Mouse (Mus musculus): ENCODE measurements around the gene Sart3. TPM values are rescaled to one million over a fixed set of nuclear protein-coding genes. Genes with fewer than 3 reads are reported as not detected.

Sart3 gene
- total and polyA plus RNA-seq, 2 experiments from 2014 or later = 28.5 to 54.0 TPM

DNA sequence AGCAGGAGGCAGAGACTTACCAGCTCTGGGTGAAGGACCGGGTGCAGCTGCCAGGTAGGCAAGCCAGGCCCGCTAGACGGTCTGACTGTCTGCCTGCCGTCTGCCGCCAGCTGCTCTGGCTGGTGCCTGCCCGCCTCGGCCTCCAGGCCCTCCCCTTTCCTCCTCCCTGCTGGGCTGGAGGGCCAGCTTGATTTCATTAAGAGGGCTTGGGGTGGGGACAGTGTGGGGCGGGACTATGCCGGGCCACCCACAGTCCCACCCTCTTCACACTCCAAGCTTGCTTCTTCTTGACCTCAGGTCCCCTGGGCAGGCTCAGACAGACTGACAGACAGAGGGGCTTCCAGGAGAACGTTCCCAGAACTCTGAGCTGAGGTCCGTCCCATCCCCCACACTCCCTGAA is 28.0 kb upstream of the Sart3 start, which contains the start of gene Tmem119:
TSS of gene Tmem119 (minus strand) at position 237 of the 400 bp plus-strand sequence.
- Histone ChIP-seq H3K27me3 (ENCODE audit: insufficient read depth, low read length) (no peaks in the 10 kb centered on the region), H3K4me1 (ENCODE audit: insufficient read depth) (no peaks in the 10 kb centered on the region), H3K36me3 (ENCODE audit: insufficient read depth) (no peaks in the 10 kb centered on the region), H3K9me3 (ENCODE audit: low read length) (no peaks in the 10 kb centered on the region), H3K4me2 (ENCODE audit: low read depth) (no peak within 1 kb of the TSS), H3K4me3 (ENCODE audit: low read depth, low read length) (no peak within 1 kb of the TSS), H3K27ac (ENCODE audit: low read depth, low read length) (no peak within 1 kb of the TSS), H3K9ac (no peak within 1 kb of the TSS)
- DNase-seq = no peak
- 1% methylated on average over 11 of the region's 11 CpGs for WGBS
- no peak for TF ChIP-seq CTCF (IDR thresholded peaks at IDR 0.05; ENCODE audit: low read depth)
- ATAC-seq = peak; percentile 81

DNA sequence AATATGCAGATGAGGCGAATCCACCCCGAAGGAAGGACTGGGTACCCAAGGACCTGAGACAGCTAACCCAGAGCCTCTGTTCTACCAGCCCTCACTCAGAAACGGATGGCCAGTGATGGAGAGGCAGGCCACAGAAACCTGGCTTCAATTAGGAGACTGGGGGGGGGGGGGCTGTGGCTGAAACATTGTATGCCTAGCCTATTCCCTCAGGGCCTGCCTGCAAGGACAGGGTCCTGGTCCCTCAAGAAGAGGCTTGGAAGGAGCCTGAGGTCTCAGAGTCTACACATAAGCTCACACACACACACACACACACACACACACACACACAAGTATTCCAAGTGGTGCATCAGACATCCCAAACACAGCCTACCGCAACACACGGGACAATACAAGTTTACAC is 27.4 kb upstream of the Sart3 start:
- Histone ChIP-seq H3K9ac (no peak overlapping the region), H3K36me3 (ENCODE audit: insufficient read depth) (no peaks in the 10 kb centered on the region), H3K9me3 (ENCODE audit: low read length) (no peaks in the 10 kb centered on the region), H3K27ac (ENCODE audit: low read depth, low read length) (no peak overlapping the region), H3K27me3 (ENCODE audit: insufficient read depth, low read length) (no peaks in the 10 kb centered on the region), H3K4me3 (ENCODE audit: low read depth, low read length) (no peak overlapping the region), H3K4me1 (ENCODE audit: insufficient read depth) (no peaks in the 10 kb centered on the region), H3K4me2 (ENCODE audit: low read depth) (no peak overlapping the region)
- no peak for TF ChIP-seq CTCF (IDR thresholded peaks at IDR 0.05; ENCODE audit: low read depth)
- no peak for DNase-seq
- no peak for ATAC-seq
- WGBS = 42% methylated on average over 5 of the region's 5 CpGs

DNA sequence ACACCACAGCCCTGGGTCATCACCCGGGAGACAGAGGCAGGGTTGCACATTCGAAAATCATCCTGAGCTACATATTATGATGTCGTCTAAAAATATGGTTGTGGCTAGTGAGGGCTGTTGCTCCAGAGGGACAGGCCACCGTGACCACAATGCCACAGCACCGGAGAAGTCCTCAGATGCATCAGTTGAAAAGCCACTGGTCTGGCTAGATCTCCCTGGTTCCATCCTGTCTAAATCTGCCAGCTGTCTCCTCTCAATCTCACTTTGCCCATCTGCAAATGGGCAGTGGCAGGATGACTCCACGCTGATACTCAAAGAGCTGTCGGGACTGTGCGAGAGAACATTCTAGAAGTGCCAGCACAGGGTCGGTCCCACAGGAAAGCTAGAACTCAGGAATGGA is 26.2 kb upstream of the Sart3 start:
- DNase-seq = no peak

DNA sequence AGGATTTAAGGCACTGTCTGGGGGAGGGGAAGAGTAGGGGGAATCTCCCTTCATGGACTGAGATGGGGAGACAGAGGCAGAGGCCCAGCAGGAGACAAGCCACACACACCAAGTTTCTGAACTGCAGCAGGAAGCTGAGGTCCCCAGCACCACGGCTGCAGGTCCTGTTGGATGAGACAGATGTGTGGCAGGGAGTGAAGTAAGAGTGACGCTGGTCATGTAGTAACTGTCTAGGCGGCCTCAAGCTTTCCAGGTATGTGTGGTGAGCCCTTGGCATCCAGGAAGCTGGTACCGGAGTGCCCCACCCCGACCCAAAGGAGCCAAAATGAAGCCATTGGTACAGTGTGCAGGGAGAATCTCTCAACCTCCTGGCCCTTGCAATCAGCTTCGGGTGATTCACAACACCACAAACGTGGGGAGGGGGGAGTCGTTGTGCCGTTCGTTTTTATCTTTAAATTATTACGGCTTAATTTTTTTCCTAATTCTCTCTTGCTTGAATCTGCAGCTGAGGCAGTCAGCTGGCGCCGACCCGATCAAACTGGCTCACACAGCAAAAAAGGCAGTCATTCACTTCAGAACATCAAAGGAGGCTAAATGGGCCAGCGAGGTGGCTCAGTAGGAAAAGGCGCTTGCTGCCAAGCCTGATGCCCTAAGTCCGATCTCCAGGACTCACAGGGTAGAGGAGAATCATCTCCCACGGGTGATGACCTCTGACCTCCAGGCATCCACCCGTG is 25.0 kb upstream of the Sart3 start:
- no peaks in the 10 kb centered on the region for H3K36me3 ChIP-seq (ENCODE audit: insufficient read depth)
- H3K9me3 ChIP-seq (ENCODE audit: low read length) = no peaks in the 10 kb centered on the region
- no peak for ATAC-seq
- no peak for DNase-seq
- 15% methylated on average over 19 of the region's 19 CpGs for WGBS
- H3K27me3 ChIP-seq (ENCODE audit: insufficient read depth, low read length) = no peaks in the 10 kb centered on the region
- no peak overlapping the region for H3K4me2 ChIP-seq (ENCODE audit: low read depth)
- no peak overlapping the region for H3K4me3 ChIP-seq (ENCODE audit: low read depth, low read length)
- no peak overlapping the region for H3K9ac ChIP-seq
- no peak overlapping the region for H3K27ac ChIP-seq (ENCODE audit: low read depth, low read length)
- no peak for TF ChIP-seq CTCF (IDR thresholded peaks at IDR 0.05; ENCODE audit: low read depth)
- no peaks in the 10 kb centered on the region for H3K4me1 ChIP-seq (ENCODE audit: insufficient read depth)

More for the DNA sequence above, 26.2 kb upstream of the Sart3 start:
- H3K27me3 ChIP-seq (ENCODE audit: insufficient read depth, low read length) = no peaks in the 10 kb centered on the region
- no peak overlapping the region for H3K4me3 ChIP-seq (ENCODE audit: low read depth, low read length)
- no peak overlapping the region for H3K27ac ChIP-seq (ENCODE audit: low read depth, low read length)
- H3K9me3 ChIP-seq (ENCODE audit: low read length) = no peaks in the 10 kb centered on the region
- no peaks in the 10 kb centered on the region for H3K36me3 ChIP-seq (ENCODE audit: insufficient read depth)
- no peak for TF ChIP-seq CTCF (IDR thresholded peaks at IDR 0.05; ENCODE audit: low read depth)
- 90% methylated on average over 9 of the region's 9 CpGs for WGBS
- H3K4me2 ChIP-seq (ENCODE audit: low read depth) = no peak overlapping the region
- H3K9ac ChIP-seq = no peak overlapping the region
- no peak for ATAC-seq
- H3K4me1 ChIP-seq (ENCODE audit: insufficient read depth) = no peaks in the 10 kb centered on the region

DNA sequence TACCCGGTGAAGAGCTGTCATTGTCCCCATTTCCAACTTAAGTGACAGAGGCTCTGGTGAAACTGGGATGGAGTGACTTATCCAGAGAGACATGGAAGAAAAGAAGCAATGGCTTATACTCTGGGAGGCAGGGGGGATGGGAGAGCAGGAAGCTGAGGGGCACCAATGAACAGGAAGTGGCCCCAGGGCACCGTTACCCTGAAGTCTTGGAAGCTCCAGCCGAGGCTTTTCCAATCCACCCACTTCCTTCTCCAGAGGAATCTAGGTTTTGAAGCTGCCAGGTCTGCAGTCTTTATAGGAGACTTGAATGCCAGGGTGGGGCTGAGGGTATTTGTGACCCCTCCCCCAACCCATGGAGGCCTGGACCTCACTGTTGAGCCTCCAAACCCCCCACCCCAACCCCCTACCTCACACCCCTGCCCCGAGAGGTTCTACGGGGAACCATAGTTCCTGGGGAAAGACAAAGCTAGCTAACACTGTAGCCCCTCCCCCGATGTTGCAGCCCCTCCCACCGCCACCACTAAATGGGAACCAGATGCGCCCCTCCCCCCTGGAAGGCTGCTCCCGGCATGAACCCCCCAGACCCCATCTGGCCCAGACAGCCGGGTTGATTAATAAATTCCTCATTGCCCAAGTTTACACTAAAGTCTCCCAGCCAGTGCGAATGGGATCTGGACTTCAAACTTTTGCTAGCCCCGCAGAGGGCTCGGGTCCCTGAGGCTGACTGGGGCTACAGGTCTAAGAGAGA is 24.3 kb upstream of the Sart3 start:
- ATAC-seq = no peak

DNA sequence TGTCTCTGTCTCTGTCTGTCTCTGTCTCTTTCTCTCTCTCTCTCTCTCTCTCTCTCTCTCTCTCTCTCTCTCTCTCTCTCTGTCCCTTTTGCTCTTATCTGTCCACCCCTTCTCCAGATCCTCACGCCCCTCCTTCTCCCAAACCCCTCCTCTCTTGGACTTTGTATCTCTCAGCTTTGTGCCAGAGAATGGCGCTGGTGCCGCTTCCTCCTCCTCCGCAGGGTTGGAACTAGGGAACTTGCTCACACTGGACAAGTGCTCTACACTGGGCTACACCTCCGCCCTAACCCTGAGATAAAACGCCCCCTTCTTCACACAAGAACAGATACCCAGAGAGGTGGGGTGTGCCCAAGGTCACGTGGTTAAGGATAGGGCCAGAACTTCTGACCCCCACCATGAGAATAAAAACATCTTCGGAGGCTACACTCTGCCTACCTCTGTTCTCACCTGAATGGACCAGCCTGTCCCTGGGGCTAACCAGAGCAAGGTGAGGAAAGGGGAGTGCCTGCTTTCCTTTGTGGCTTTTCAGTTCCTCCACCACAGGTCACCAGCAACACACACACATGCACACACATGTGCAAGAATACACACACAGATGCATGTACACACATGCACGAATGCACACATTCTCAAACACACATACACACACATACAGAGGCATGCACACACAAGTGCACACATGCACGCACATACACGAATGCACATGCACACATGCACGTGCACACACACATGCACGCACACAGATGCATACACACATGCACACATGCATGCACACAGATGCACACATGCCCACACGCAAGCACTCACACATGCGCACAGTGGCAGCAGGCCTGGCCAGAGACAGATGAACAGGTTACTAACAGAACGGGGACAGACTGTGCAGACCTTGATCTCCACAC is 19.1 kb upstream of the Sart3 start:
- no peak for ATAC-seq
- 84% methylated on average over 16 of the region's 16 CpGs for WGBS

More for the DNA sequence above, 24.3 kb upstream of the Sart3 start:
- Histone ChIP-seq H3K9me3 (ENCODE audit: low read length) (no peaks in the 10 kb centered on the region), H3K4me1 (ENCODE audit: insufficient read depth) (no peaks in the 10 kb centered on the region), H3K36me3 (ENCODE audit: insufficient read depth) (no peaks in the 10 kb centered on the region), H3K9ac (no peak overlapping the region), H3K4me3 (ENCODE audit: low read depth, low read length) (no peak overlapping the region), H3K4me2 (ENCODE audit: low read depth) (no peak overlapping the region), H3K27ac (ENCODE audit: low read depth, low read length) (no peak overlapping the region), H3K27me3 (ENCODE audit: insufficient read depth, low read length) (no peaks in the 10 kb centered on the region)
- no peak for DNase-seq
- 9% methylated on average over 13 of the region's 13 CpGs for WGBS
- no peak for TF ChIP-seq CTCF (IDR thresholded peaks at IDR 0.05; ENCODE audit: low read depth)

More for the DNA sequence above, 19.1 kb upstream of the Sart3 start:
- DNase-seq = no peak
- Histone ChIP-seq H3K27ac (ENCODE audit: low read depth, low read length) (no peak overlapping the region), H3K4me3 (ENCODE audit: low read depth, low read length) (no peak overlapping the region), H3K4me1 (ENCODE audit: insufficient read depth) (no peaks in the 10 kb centered on the region), H3K9me3 (ENCODE audit: low read length) (no peaks in the 10 kb centered on the region), H3K9ac (no peak overlapping the region), H3K4me2 (ENCODE audit: low read depth) (no peak overlapping the region), H3K36me3 (ENCODE audit: insufficient read depth) (no peaks in the 10 kb centered on the region), H3K27me3 (ENCODE audit: insufficient read depth, low read length) (no peaks in the 10 kb centered on the region)
- TF ChIP-seq CTCF (IDR thresholded peaks at IDR 0.05; ENCODE audit: low read depth) = no peak

Measured in forebrain, postnatal 0 days (tissue).